Mouse (Mus musculus): ENCODE measurements around the gene Socs7. TPM values are rescaled to one million over a fixed set of nuclear protein-coding genes. Genes with fewer than 3 reads are reported as not detected.
A peak's percentile ranks its signal among the peaks of the same experiment; 100 is the strongest.
"Not testable (repeated sequence)": the region's sequence is repeated elsewhere in the genome, so short reads cannot be mapped to it uniquely, and the experiment has no call there.

Socs7 gene
- polyA plus RNA-seq, 1 experiment from 2014 or later: 2.2 TPM

GRCm38 (mm10) chr11:97350035-97350434 lies 12.3 kb upstream of the Socs7 start:
- DNase-seq (ENCODE audit: low spot score) (no peak), ATAC-seq (replicated peaks; ENCODE audit: low FRiP score) (no peak)
- no peaks in the 10 kb centered on the region for H3K36me3 ChIP-seq (ENCODE audit: control insufficient read depth, insufficient read depth, low read length)
- H3K4me1 ChIP-seq (replicated peaks; ENCODE audit: control insufficient read depth, insufficient read depth, low read length): no peaks in the 10 kb centered on the region; the same call in 1 of the 2 replicates
- WGBS: 38% methylated on average over 2 of the region's 2 CpGs
- H3K4me2 ChIP-seq: no peak overlapping the region
- H3K27ac ChIP-seq (ENCODE audit: low read depth, low read length): no peak overlapping the region
- no peaks in the 10 kb centered on the region for H3K9me3 ChIP-seq (ENCODE audit: control insufficient read depth, low read length)
- no peak overlapping the region for H3K9ac ChIP-seq (ENCODE audit: low read depth, low read length)
- H3K4me3 ChIP-seq (ENCODE audit: low read depth, low read length): no peak overlapping the region
- peaks cover 5% of the 10 kb centered on the region; the same call in 1 of the 2 replicates for H3K27me3 ChIP-seq (replicated peaks; ENCODE audit: control insufficient read depth, insufficient read depth, low read length)

GRCm38 (mm10) chr11:97352027-97352684 lies 10.2 kb upstream of the Socs7 start, which contains the start of gene Gpr179:
Gene Gpr179, minus strand, starts transcription at chr11:97352077.
- Histone ChIP-seq H3K4me2 (no peak within 1 kb of the TSS), H3K4me1 (replicated peaks; ENCODE audit: control insufficient read depth, insufficient read depth, low read length) (no peaks in the 10 kb centered on the region; the same call in 1 of the 2 replicates), H3K9me3 (ENCODE audit: control insufficient read depth, low read length) (no peaks in the 10 kb centered on the region), H3K27me3 (replicated peaks; ENCODE audit: control insufficient read depth, insufficient read depth, low read length) (no peaks in the 10 kb centered on the region), H3K27ac (ENCODE audit: low read depth, low read length) (no peak within 1 kb of the TSS), H3K9ac (ENCODE audit: low read depth, low read length) (no peak within 1 kb of the TSS), H3K4me3 (ENCODE audit: low read depth, low read length) (no peak within 1 kb of the TSS), H3K36me3 (ENCODE audit: control insufficient read depth, insufficient read depth, low read length) (no peaks in the 10 kb centered on the region)
- 73% methylated on average over 3 of the region's 3 CpGs for WGBS
- no peak for DNase-seq (ENCODE audit: low spot score)
- ATAC-seq (replicated peaks; ENCODE audit: low FRiP score): no peak

GRCm38 (mm10) chr11:97352935-97353597 lies 9.3 kb upstream of the Socs7 start:
- ATAC-seq (replicated peaks; ENCODE audit: low FRiP score) (no peak), DNase-seq (ENCODE audit: low spot score) (no peak)
- no peak overlapping the region for H3K4me2 ChIP-seq
- H3K27ac ChIP-seq (ENCODE audit: low read depth, low read length): no peak overlapping the region
- H3K27me3 ChIP-seq (replicated peaks; ENCODE audit: control insufficient read depth, insufficient read depth, low read length): no peaks in the 10 kb centered on the region
- no peaks in the 10 kb centered on the region for H3K36me3 ChIP-seq (ENCODE audit: control insufficient read depth, insufficient read depth, low read length)
- WGBS: 64% methylated on average over 4 of the region's 4 CpGs
- no peaks in the 10 kb centered on the region; the same call in 1 of the 2 replicates for H3K4me1 ChIP-seq (replicated peaks; ENCODE audit: control insufficient read depth, insufficient read depth, low read length)
- H3K9me3 ChIP-seq (ENCODE audit: control insufficient read depth, low read length): no peaks in the 10 kb centered on the region
- no peak overlapping the region for H3K9ac ChIP-seq (ENCODE audit: low read depth, low read length)
- H3K4me3 ChIP-seq (ENCODE audit: low read depth, low read length): no peak overlapping the region

GRCm38 (mm10) chr11:97354646-97355045 lies 7.7 kb upstream of the Socs7 start:
- H3K27ac ChIP-seq (ENCODE audit: low read depth, low read length): no peak overlapping the region
- no peaks in the 10 kb centered on the region for H3K27me3 ChIP-seq (replicated peaks; ENCODE audit: control insufficient read depth, insufficient read depth, low read length)
- no peak overlapping the region for H3K4me3 ChIP-seq (ENCODE audit: low read depth, low read length)
- no peaks in the 10 kb centered on the region for H3K4me1 ChIP-seq (replicated peaks; ENCODE audit: control insufficient read depth, insufficient read depth, low read length)
- H3K4me2 ChIP-seq: no peak overlapping the region
- no peak overlapping the region for H3K9ac ChIP-seq (ENCODE audit: low read depth, low read length)
- H3K36me3 ChIP-seq (ENCODE audit: control insufficient read depth, insufficient read depth, low read length): no peaks in the 10 kb centered on the region
- ATAC-seq (replicated peaks; ENCODE audit: low FRiP score) (no peak), DNase-seq (ENCODE audit: low spot score) (no peak)
- H3K9me3 ChIP-seq (ENCODE audit: control insufficient read depth, low read length): no peaks in the 10 kb centered on the region
- 73% methylated on average over 2 of the region's 2 CpGs for WGBS

- WGBS: 82% methylated on average over 7 of the region's 7 CpGs
- no peaks in the 10 kb centered on the region for H3K4me1 ChIP-seq (replicated peaks; ENCODE audit: control insufficient read depth, insufficient read depth, low read length)
- H3K9ac ChIP-seq (ENCODE audit: low read depth, low read length): no peak overlapping the region
- no peak for ATAC-seq (replicated peaks; ENCODE audit: low FRiP score)
- H3K27me3 ChIP-seq (replicated peaks; ENCODE audit: control insufficient read depth, insufficient read depth, low read length): no peaks in the 10 kb centered on the region
- no peak for DNase-seq (ENCODE audit: low spot score)
- no peak overlapping the region for H3K4me3 ChIP-seq (ENCODE audit: low read depth, low read length)
- H3K36me3 ChIP-seq (ENCODE audit: control insufficient read depth, insufficient read depth, low read length): no peaks in the 10 kb centered on the region
- no peaks in the 10 kb centered on the region for H3K9me3 ChIP-seq (ENCODE audit: control insufficient read depth, low read length)
- no peak overlapping the region for H3K4me2 ChIP-seq
- no peak overlapping the region for H3K27ac ChIP-seq (ENCODE audit: low read depth, low read length)
These were observed 7.1 kb upstream of the Socs7 start for GRCm38 (mm10) chr11:97355247-97355646.

- not testable (repeated sequence) for DNase-seq (ENCODE audit: low spot score); H3K27ac ChIP-seq (ENCODE audit: low read depth, low read length); H3K27me3 ChIP-seq (replicated peaks; ENCODE audit: control insufficient read depth, insufficient read depth, low read length); ATAC-seq (replicated peaks; ENCODE audit: low FRiP score); H3K4me1 ChIP-seq (replicated peaks; ENCODE audit: control insufficient read depth, insufficient read depth, low read length); H3K4me2 ChIP-seq; H3K36me3 ChIP-seq (ENCODE audit: control insufficient read depth, insufficient read depth, low read length); H3K4me3 ChIP-seq (ENCODE audit: low read depth, low read length); H3K9ac ChIP-seq (ENCODE audit: low read depth, low read length); H3K9me3 ChIP-seq (ENCODE audit: control insufficient read depth, low read length)
- 4% methylated on average over 4 of the region's 6 CpGs for WGBS
These were observed 4.7 kb upstream of the Socs7 start for GRCm38 (mm10) chr11:97357663-97358062.

- Histone ChIP-seq H3K36me3 (ENCODE audit: control insufficient read depth, insufficient read depth, low read length) (no peaks in the 10 kb centered on the region), H3K27ac (ENCODE audit: low read depth, low read length) (peak overlapping the region; percentile 77), H3K27me3 (replicated peaks; ENCODE audit: control insufficient read depth, insufficient read depth, low read length) (no peaks in the 10 kb centered on the region), H3K4me1 (replicated peaks; ENCODE audit: control insufficient read depth, insufficient read depth, low read length) (peaks cover 23% of the 10 kb centered on the region), H3K4me3 (ENCODE audit: low read depth, low read length) (peak overlapping the region; percentile 97), H3K9me3 (ENCODE audit: control insufficient read depth, low read length) (no peaks in the 10 kb centered on the region), H3K9ac (ENCODE audit: low read depth, low read length) (peak overlapping the region; percentile 98), H3K4me2 (peak overlapping the region; percentile 75)
- ATAC-seq (replicated peaks; ENCODE audit: low FRiP score) (no peak; the same call in 1 of the 2 replicates), DNase-seq (ENCODE audit: low spot score) (peak; percentile 65)
- under 1% methylated on average over 37 of the region's 39 CpGs for WGBS
These were observed 245 bp downstream of the Socs7 start for GRCm38 (mm10) chr11:97362649-97362942.

- H3K27me3 ChIP-seq (replicated peaks; ENCODE audit: control insufficient read depth, insufficient read depth, low read length): no peaks in the 10 kb centered on the region
- H3K9me3 ChIP-seq (ENCODE audit: control insufficient read depth, low read length): no peaks in the 10 kb centered on the region
- H3K4me2 ChIP-seq: peak overlapping the region; percentile 75
- DNase-seq (ENCODE audit: low spot score) (peak; percentile 70), ATAC-seq (replicated peaks; ENCODE audit: low FRiP score) (peak; percentile 13; the same call in 1 of the 2 replicates)
- peaks cover 23% of the 10 kb centered on the region for H3K4me1 ChIP-seq (replicated peaks; ENCODE audit: control insufficient read depth, insufficient read depth, low read length)
- under 1% methylated on average over 48 of the region's 49 CpGs for WGBS
- H3K9ac ChIP-seq (ENCODE audit: low read depth, low read length): peak overlapping the region; percentile 98
- H3K36me3 ChIP-seq (ENCODE audit: control insufficient read depth, insufficient read depth, low read length): no peaks in the 10 kb centered on the region; the same call in 1 of the 2 replicates
- peak overlapping the region; percentile 77 for H3K27ac ChIP-seq (ENCODE audit: low read depth, low read length)
- peak overlapping the region; percentile 97 for H3K4me3 ChIP-seq (ENCODE audit: low read depth, low read length)
These were observed 742 bp downstream of the Socs7 start for GRCm38 (mm10) chr11:97362943-97363643.
